Mouse (Mus musculus) E14TG2a.4 (cell line): ENCODE data around the gene Sar1a.

Source experiments
- CTCF ChIP-seq: conservative IDR thresholded peaks from 2 replicates; pipeline ENCODE4 v1.5.1; 2014; ENCODE audit warnings: low read length
- NANOG ChIP-seq: IDR thresholded peaks from 2 replicates; pipeline ENCODE4 v1.6.1; 2014; ENCODE audit warnings: borderline replicate concordance, low read length, mixed read lengths

- TF ChIP-seq CTCF (no peak), NANOG (no peak)
These were observed 15.0 kb upstream of the Sar1a start for GRCm38 (mm10) chr10:61665111-61665510.
